Mouse (Mus musculus): ENCODE measurements at regions not wholly inside any gene's neighbourhood (a gene's known extent, or its start where the extent isn't known, plus 50 kb on each side); places are given as distances from the start of the nearest gene placed in this dataset.

DNA sequence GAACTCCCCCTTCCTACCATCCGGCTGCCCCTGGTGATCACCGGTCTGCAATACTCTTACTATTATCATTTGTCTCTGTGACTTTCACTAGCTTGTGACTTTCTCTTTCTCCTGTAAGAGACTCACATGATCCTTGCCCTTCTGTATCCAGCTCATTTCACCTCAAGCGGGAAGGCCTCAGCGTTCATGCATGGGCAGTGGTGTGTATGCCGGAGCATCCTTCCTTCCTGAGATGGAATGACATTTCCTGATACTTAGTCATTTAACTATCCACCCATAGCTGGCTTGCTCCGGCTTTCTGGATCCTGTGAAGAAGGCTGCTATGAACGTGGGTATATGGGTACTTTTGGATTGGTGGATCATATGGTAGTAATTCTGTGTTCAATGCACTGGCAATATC, 194.1 kb downstream of the Fgf9 start:
- no peak for DNase-seq (ENCODE audit: extremely low read depth, low read depth, low spot score)

DNA sequence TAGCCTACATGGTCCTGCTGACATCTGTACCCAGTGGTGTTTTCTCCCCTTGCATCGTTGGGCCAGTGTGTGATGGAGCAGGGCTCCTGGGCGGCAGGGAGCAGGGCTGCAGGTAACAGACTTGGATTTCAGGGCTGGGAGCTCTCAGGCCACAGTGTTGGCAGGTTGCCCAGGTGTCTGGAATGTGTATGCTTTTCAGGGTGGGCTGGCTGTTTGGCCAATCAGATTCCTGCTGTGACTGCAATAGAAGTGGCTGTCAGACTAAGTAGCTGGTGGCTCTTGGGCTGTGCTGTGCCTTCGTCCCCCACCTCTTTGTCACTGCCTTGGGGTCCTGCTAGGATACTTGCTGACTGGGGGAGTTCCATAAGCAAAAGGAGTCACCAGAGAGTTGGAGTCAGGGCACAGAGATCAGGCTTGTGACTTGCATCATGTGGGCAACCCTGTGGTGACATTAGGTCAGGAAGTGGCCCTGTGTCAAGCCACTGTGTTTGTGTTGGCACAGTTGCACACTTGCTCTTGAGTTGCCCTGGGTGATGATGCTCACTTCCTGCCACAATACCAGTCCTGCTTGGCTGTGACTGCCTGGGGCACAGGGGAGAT, 183.1 kb downstream of the Fgf9 start:
- DNase-seq (ENCODE audit: extremely low read depth, low read depth, low spot score): peak; percentile 28

DNA sequence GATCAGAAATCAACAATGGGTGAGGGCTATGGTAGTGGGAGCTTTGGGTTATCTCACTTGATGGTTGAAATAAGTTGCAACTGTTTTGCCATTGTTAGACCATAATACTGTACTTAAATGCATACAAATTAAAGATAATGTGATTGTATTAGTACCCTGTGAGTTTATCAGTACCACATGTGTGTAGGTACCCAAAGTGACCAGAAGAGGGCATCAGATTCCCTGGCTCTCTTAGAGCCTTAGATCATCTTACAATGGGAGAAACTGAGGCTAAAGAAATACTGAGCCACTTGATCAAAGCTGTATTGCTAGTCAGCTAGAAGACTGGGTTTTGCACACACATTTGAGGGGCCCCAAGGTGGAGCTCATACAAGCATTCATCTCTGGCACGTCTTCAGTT, 155.5 kb downstream of the Fgf9 start:
- DNase-seq (ENCODE audit: extremely low read depth, low read depth, low spot score): no peak

DNA sequence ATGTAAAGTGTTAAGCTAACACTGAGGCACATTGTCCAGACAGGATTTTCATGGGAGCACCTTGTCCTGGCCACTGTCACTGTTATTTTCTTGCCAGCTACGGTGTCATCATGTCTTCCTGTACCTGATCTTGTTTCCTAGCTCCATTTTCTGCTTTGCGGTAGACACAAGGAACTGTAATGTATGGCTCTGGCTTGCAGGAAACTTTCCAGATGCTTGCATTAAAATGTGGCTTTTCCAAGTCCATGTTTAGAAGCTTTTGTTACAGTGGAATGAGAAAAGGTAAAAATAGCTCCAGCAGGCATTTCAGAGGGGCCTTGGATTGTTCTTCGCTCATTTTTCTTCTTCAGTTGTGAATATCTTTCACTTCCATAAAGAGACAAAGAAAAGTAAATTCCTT, 154.1 kb downstream of the Fgf9 start:
- no peak for DNase-seq (ENCODE audit: extremely low read depth, low read depth, low spot score)

DNA sequence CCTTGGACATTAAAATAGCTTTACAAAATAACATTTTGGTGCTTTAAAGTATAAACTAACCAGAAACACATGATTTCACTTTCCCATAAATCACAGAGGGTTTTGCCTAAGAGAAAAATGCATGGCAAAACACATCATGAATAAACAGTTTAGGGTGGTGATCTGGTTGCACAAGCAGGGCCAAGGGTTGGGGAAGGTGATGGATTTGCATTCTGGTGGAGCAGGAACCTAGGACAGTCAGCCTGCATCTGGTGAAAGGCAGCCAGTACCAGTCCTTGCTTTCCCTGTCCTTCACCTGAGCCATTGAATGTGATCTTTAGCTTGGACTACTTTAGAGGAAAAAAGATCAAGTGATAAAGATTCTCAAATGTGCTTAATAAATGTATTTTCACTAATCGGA, 138.1 kb downstream of the Fgf9 start:
- DNase-seq (ENCODE audit: extremely low read depth, low read depth, low spot score): no peak

DNA sequence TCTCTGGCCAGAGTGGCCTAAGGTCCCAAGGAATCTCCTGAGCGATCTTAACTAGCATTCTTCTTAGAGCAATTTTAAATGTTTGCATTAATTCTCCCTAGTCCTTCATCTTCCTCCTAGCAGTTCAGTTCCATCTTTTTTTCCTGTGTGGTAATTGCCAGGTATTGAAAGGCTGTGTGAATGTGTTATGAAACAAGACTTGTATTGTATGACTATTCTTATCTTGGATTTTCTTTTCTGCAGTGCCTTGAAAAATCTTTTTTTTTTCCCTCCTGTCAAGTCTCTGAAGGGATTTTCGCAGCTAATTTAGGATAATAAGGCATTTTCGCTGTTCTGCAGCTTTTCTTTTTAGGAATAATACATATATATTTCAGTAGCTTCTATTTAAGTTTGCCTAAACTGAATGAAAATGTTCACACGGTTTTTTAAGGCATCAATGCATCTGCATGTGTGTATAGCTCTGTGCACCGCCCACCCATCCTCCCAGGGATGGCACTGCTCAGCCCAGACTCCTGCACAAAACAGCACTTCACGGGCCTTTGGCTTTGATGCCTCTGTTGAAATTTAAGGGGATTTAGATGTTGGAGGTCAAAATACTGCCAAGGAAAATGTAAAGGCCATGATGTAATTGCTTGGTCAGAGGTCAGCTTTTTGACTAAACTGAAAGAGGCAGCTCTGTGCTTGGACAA, 132.4 kb downstream of the Fgf9 start:
- no peak for DNase-seq (ENCODE audit: extremely low read depth, low read depth, low spot score)

DNA sequence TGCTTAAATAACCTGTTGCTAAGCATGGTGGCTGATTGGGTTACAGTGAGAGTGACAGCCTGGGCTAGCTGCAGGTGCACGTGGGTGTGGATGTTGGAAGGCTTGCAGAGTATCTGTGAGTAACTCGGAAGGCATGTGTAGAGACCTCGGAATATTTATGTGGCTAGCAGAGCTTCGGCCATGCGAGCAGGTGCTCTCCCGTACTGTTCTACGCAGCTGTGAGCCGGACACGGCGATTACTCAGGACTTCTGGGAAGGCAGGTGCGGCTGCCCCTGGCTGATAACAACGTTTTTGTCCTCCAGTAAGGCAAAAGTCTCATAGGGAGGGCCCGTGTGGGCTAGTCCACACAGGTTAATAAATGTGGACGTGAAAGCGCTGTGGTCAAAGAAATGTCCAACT, 119.6 kb downstream of the Fgf9 start:
- DNase-seq (ENCODE audit: extremely low read depth, low read depth, low spot score): no peak

DNA sequence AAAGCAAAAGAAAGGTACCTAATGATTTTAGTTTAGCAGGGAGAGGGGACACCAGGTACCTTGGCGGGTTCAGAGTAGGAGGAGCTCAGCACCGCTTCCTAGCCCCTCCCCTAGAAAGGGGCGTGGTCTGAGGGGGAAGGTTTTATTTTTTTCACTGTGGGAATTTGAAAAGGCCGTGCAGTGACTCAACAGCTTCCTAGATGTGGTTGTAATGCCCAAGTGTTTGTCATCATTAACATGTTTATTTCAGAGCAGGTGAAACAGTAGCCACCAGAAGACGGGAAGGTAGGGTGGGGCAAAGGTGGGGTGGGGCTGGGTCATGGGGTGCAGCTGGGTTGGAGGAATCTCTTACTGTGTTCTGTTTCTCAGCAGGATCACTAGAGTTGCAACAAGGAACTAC, 112.5 kb downstream of the Fgf9 start:
- no peak for DNase-seq (ENCODE audit: extremely low read depth, low read depth, low spot score)

DNA sequence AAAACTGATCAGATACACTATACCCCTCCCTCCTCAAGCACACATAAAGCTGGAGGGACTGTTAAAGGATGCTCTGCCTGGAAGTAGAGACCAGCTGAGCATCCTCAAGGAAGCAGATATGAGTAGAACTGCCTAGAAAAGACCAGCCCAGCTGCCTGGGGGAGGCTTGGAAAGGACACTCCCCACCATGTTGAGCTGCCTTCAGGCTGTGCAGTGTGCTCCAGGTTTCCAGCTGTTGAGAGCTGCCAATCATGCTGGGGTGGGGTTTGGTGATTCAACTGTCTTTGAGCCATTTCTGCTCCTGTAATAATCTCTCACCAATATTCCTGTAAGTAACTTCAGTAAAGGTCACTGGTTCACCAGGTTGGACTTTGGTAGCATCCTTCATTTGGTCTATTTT, 110.4 kb downstream of the Fgf9 start:
- no peak for DNase-seq (ENCODE audit: extremely low read depth, low read depth, low spot score)

DNA sequence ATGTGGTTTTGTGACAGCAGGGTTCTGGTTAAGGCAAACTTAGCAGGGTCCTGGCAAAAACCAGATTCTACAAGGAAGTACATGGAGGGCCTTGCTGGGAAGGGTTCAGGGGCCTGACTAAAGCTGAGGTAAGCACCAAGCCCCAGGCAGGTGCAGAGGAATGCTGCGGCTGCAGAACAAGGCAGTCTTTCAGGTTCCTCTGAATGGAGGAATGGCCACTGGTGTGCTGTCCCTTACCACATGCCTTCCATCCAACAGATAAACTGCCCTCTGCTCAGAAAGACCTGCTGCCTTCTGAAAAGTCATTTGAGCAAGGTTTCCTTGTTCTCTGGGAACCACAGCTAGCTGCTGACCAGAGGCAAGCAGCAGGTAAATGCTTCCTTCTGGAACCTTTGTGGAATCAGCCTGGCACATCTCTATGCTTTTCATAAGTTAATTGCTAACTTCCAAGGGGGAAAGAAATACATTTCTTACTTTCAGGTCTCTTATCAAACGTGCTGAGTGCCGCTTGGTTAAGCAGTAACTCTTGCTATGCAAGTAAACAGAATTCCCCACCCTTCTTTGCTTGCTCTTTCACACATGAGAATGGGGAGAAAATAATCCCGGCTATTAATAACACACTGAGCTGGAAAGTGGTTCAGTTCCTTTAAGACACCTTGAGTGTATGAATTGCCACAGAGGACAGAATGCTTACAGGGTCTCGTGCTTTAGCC, 105.5 kb downstream of the Fgf9 start:
- no peak for DNase-seq (ENCODE audit: extremely low read depth, low read depth, low spot score)

DNA sequence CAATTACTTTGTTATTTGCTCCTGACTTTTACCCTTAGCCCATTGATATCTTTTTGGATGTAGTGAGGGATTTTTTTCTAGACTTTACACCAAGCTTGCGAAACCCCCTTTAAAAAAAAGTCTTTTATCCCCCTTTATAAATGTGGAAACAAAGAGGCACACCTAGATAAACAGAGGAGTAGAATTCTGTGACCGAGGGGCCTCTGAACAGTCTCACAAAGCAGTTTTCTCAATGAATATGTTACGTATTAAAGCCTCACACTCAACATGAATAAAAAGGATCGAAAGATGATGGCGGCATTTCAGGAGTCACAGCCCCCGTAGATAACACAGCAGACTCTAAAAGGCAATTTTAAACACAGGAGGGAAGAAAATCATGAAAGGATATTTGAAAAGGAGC, 104.2 kb downstream of the Fgf9 start:
- DNase-seq (ENCODE audit: extremely low read depth, low read depth, low spot score): no peak

DNA sequence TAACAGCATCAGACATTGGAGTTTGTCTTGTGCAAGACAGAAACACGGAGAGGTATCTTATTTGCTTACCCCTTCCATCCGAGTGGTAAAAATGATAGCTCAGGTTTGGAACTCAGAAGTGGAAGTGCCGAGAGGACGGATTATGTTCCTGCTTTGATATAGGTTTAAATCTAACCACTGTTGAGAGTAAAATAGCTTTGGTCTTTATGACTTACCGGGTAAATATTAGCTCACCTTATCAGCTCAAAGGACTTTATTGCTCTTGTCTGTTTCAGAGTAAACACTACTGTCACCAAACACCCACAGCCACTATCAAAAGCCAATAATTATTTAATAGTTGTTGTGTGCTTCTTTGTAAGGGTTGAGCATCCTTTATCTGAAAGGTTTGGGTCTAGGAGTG, 98.6 kb downstream of the Fgf9 start:
- no peak for DNase-seq (ENCODE audit: extremely low read depth, low read depth, low spot score)
